Mouse (Mus musculus) neural tube, embryonic 13.5 days (tissue): ENCODE measurements around the gene Garnl3. TPM values are rescaled to one million over a fixed set of nuclear protein-coding genes. Genes with fewer than 3 reads are reported as not detected.
"Not testable (repeated sequence)": the region's sequence is repeated elsewhere in the genome, so short reads cannot be mapped to it uniquely, and the experiment has no call there.

Experiments
- ATAC-seq: fragments of 200-750 bp; cut with Nextera tagmentation; 2 replicates; pipeline ENCODE4 v1.8.0; 2017; ENCODE audit warnings: low read depth, mild to moderate bottlenecking, moderate TSS enrichment, moderate library complexity
- H3K27ac ChIP-seq: fragments of 300-500 bp; sonication (generic); replicated peaks from 2 replicates; pipeline ENCODE4 v1.5.1; 2015; ENCODE audit warnings: moderate library complexity, mild to moderate bottlenecking, inconsistent platforms
- H3K27me3 ChIP-seq: fragments of 300-500 bp; sonication (generic); 2 replicates; pipeline ENCODE4 v1.6.1; 2015; ENCODE audit warnings: mild to moderate bottlenecking, inconsistent platforms
- H3K36me3 ChIP-seq: fragments of 300-500 bp; sonication (generic); 2 replicates; pipeline ENCODE4 v1.6.1; 2015; ENCODE audit warnings: mild to moderate bottlenecking, inconsistent platforms
- H3K4me1 ChIP-seq: fragments of 300-500 bp; sonication (generic); replicated peaks from 2 replicates; pipeline ENCODE4 v1.6.1; 2015; ENCODE audit warnings: inconsistent platforms
- H3K4me2 ChIP-seq: fragments of 300-500 bp; sonication (generic); 2 replicates; pipeline ENCODE4 v1.6.1; 2015; ENCODE audit warnings: inconsistent platforms, mild to moderate bottlenecking, moderate library complexity
- H3K4me3 ChIP-seq: fragments of 300-500 bp; sonication (generic); 2 replicates; pipeline ENCODE4 v1.5.1; 2015; ENCODE audit warnings: mild to moderate bottlenecking, inconsistent platforms
- H3K9ac ChIP-seq: fragments of 300-500 bp; sonication (generic); 2 replicates; pipeline ENCODE4 v1.6.1; 2015; ENCODE audit warnings: moderate library complexity, mild to moderate bottlenecking, inconsistent platforms
- H3K9me3 ChIP-seq: fragments of 300-500 bp; sonication (generic); 2 replicates; pipeline ENCODE4 v1.6.1; 2016; ENCODE audit warnings: inconsistent platforms
- WGBS: fragments of 180-500 bp; shearing (Covaris S2); methylation state at CpG from one replicate; pipeline ENCODE4 v1.1.7; 2015; 5-methylcytosine and 5-hydroxymethylcytosine counted together
- polyA plus RNA-seq: library from polyadenylated mRNA; unstranded; fragments of >200 nt; fragmentation: Nextera tagmentation; extraction: Ambion mirVana; gene quantifications from 2 replicates; pipeline ENCODE4 v1.2.1, GENCODE M21; 2015

Gene Garnl3
- polyA plus RNA-seq, 1 experiment from 2014 or later: 33.4 TPM

- no peaks in the 10 kb centered on the region for H3K36me3 ChIP-seq
- H3K9me3 ChIP-seq: no peaks in the 10 kb centered on the region
- WGBS: 80% methylated on average over 6 of the region's 6 CpGs
- no peak overlapping the region for H3K9ac ChIP-seq
- H3K27me3 ChIP-seq: no peaks in the 10 kb centered on the region
- no peaks in the 10 kb centered on the region for H3K4me1 ChIP-seq
- no peak overlapping the region for H3K4me3 ChIP-seq
- no peak overlapping the region for H3K27ac ChIP-seq
- no peak for ATAC-seq
- H3K4me2 ChIP-seq: no peak overlapping the region
Observed at GRCm38 (mm10) chr2:33122856-33123255, 8.6 kb downstream of the Garnl3 start.

GRCm38 (mm10) chr2:33100536-33100935 lies 30.9 kb downstream of the Garnl3 start:
- no peaks in the 10 kb centered on the region for H3K36me3 ChIP-seq
- WGBS: 89% methylated on average over 8 of the region's 8 CpGs
- ATAC-seq: no peak

GRCm38 (mm10) chr2:33097326-33097725 lies 34.1 kb downstream of the Garnl3 start:
- H3K4me2 ChIP-seq, H3K4me1 ChIP-seq, H3K4me3 ChIP-seq, H3K27ac ChIP-seq, ATAC-seq, H3K9me3 ChIP-seq, H3K27me3 ChIP-seq, H3K36me3 ChIP-seq, H3K9ac ChIP-seq: not testable (repeated sequence)
- WGBS: 93% methylated on average over 12 of the region's 12 CpGs

More at GRCm38 (mm10) chr2:33100536-33100935, 30.9 kb downstream of the Garnl3 start:
- no peak overlapping the region for H3K27ac ChIP-seq
- no peak overlapping the region for H3K4me2 ChIP-seq
- H3K9ac ChIP-seq: no peak overlapping the region
- H3K4me3 ChIP-seq: no peak overlapping the region
- H3K4me1 ChIP-seq: no peaks in the 10 kb centered on the region
- H3K9me3 ChIP-seq: no peaks in the 10 kb centered on the region
- no peaks in the 10 kb centered on the region for H3K27me3 ChIP-seq

GRCm38 (mm10) chr2:33095221-33095671 lies 36.2 kb downstream of the Garnl3 start:
- Histone ChIP-seq H3K4me2 (no peak overlapping the region), H3K9me3 (no peaks in the 10 kb centered on the region), H3K4me1 (no peaks in the 10 kb centered on the region), H3K27me3 (no peaks in the 10 kb centered on the region), H3K9ac (no peak overlapping the region), H3K36me3 (no peaks in the 10 kb centered on the region), H3K4me3 (no peak overlapping the region), H3K27ac (no peak overlapping the region)
- no peak for ATAC-seq
- 71% methylated on average over 10 of the region's 10 CpGs for WGBS

GRCm38 (mm10) chr2:33090620-33091520 lies 40.6 kb downstream of the Garnl3 start:
- Histone ChIP-seq H3K9me3 (no peaks in the 10 kb centered on the region), H3K27ac (no peak overlapping the region), H3K27me3 (no peaks in the 10 kb centered on the region), H3K36me3 (no peaks in the 10 kb centered on the region), H3K4me3 (no peak overlapping the region), H3K4me1 (no peaks in the 10 kb centered on the region; the same call in 1 of the 2 replicates), H3K4me2 (no peak overlapping the region), H3K9ac (no peak overlapping the region)
- 84% methylated on average over 8 of the region's 8 CpGs for WGBS
- ATAC-seq: no peak

GRCm38 (mm10) chr2:33090033-33090400 lies 41.4 kb downstream of the Garnl3 start:
- not testable (repeated sequence) for H3K4me1 ChIP-seq, H3K9me3 ChIP-seq, H3K36me3 ChIP-seq, H3K4me2 ChIP-seq, H3K27me3 ChIP-seq, H3K4me3 ChIP-seq, ATAC-seq, H3K27ac ChIP-seq, H3K9ac ChIP-seq
- WGBS: 70% methylated on average over 1 of the region's 1 CpGs

- no peak overlapping the region for H3K27ac ChIP-seq
- H3K4me3 ChIP-seq: no peak overlapping the region
- no peak for ATAC-seq
- H3K9ac ChIP-seq: no peak overlapping the region
- 87% methylated on average over 5 of the region's 5 CpGs for WGBS
- H3K9me3 ChIP-seq: no peaks in the 10 kb centered on the region
- H3K36me3 ChIP-seq: no peaks in the 10 kb centered on the region
- H3K4me2 ChIP-seq: no peak overlapping the region
- no peaks in the 10 kb centered on the region; the same call in 1 of the 2 replicates for H3K4me1 ChIP-seq
- no peaks in the 10 kb centered on the region for H3K27me3 ChIP-seq
Observed at GRCm38 (mm10) chr2:33089356-33090032, 42.0 kb downstream of the Garnl3 start.

- WGBS: 76% methylated on average over 7 of the region's 7 CpGs
- Histone ChIP-seq H3K36me3 (no peaks in the 10 kb centered on the region), H3K27me3 (no peaks in the 10 kb centered on the region), H3K9me3 (no peaks in the 10 kb centered on the region), H3K9ac (no peak overlapping the region), H3K4me2 (peak overlapping the region; percentile 27), H3K4me1 (no peaks in the 10 kb centered on the region; the same call in 1 of the 2 replicates), H3K4me3 (no peak overlapping the region), H3K27ac (peak overlapping the region; percentile 64)
- no peak for ATAC-seq
Observed at GRCm38 (mm10) chr2:33086671-33087363, 44.6 kb downstream of the Garnl3 start.

- no peaks in the 10 kb centered on the region for H3K9me3 ChIP-seq
- ATAC-seq: no peak
- no peaks in the 10 kb centered on the region for H3K27me3 ChIP-seq
- H3K27ac ChIP-seq: peak overlapping the region; percentile 64
- H3K4me2 ChIP-seq: 0 out of 2 replicates have a peak overlapping the region, but pooled peaks have one; percentile 27
- H3K4me1 ChIP-seq: no peaks in the 10 kb centered on the region; the same call in 1 of the 2 replicates
- no peaks in the 10 kb centered on the region for H3K36me3 ChIP-seq
- WGBS: 62% methylated on average over 7 of the region's 7 CpGs
- peak overlapping the region; percentile 10; the same call in 1 of the 2 replicates for H3K4me3 ChIP-seq
- no peak overlapping the region for H3K9ac ChIP-seq
Observed at GRCm38 (mm10) chr2:33086016-33086596, 45.3 kb downstream of the Garnl3 start.

GRCm38 (mm10) chr2:33084221-33084620 lies 47.2 kb downstream of the Garnl3 start:
- Histone ChIP-seq H3K4me3 (no peak overlapping the region), H3K9ac (no peak overlapping the region), H3K27me3 (no peaks in the 10 kb centered on the region), H3K4me2 (no peak overlapping the region), H3K36me3 (no peaks in the 10 kb centered on the region), H3K4me1 (peaks cover 7% of the 10 kb centered on the region), H3K9me3 (no peaks in the 10 kb centered on the region), H3K27ac (no peak overlapping the region)
- ATAC-seq: no peak
- WGBS: 79% methylated on average over 3 of the region's 3 CpGs

- ATAC-seq: no peak; the same call in 1 of the 2 replicates
- 50% methylated on average over 4 of the region's 4 CpGs for WGBS
- no peak overlapping the region for H3K9ac ChIP-seq
- no peak overlapping the region for H3K4me3 ChIP-seq
- no peaks in the 10 kb centered on the region for H3K9me3 ChIP-seq
- peaks cover 7% of the 10 kb centered on the region; the same call in 1 of the 2 replicates for H3K4me1 ChIP-seq
- H3K36me3 ChIP-seq: no peaks in the 10 kb centered on the region
- peak overlapping the region; percentile 47; the same call in 1 of the 2 replicates for H3K27ac ChIP-seq
- H3K27me3 ChIP-seq: no peaks in the 10 kb centered on the region
- no peak overlapping the region for H3K4me2 ChIP-seq
Observed at GRCm38 (mm10) chr2:33080166-33080565, 51.3 kb downstream of the Garnl3 start.
